8 mouse cellular contexts compared by ENCODE assay signal in genomic region chr5:114813525-114814181, GRCm38 (mm10). TPM values are rescaled to one million over a fixed set of nuclear protein-coding genes. Genes with fewer than 3 reads are reported as not detected.
A peak's percentile ranks its signal among the peaks of the same experiment; 100 is the strongest.
DNase-seq lines count a peak whose midpoint lies in the region; ATAC-seq and TF ChIP-seq lines count a peak whose summit lies in the region.

No protein-coding gene starts in this region.

- H3K27ac ChIP-seq in MEL (ENCODE audit: control insufficient read depth, low read depth, low read length) = peak overlapping the region; percentile 59

- H3K36me3 ChIP-seq in MEL (ENCODE audit: control insufficient read depth in 1 of 2, insufficient read depth in 2 of 2, low read length in 2 of 2) = no peaks in the 10 kb centered on the region; a peak in 1 of 4 replicates

- no peak for TF ChIP-seq CTCF in MEL (IDR thresholded peaks at IDR 0.05 in 2 of 3, conservative IDR thresholded peaks at IDR 0.05 in 1 of 3; ENCODE audit: control insufficient read depth in 1 of 3, insufficient read depth in 1 of 3, low read depth in 2 of 3, low read length in 3 of 3, poor library complexity in 1 of 3, severe bottlenecking in 1 of 3)

- TF ChIP-seq POLR2A in MEL (IDR thresholded peaks at IDR 0.05; ENCODE audit: control insufficient read depth in 1 of 2, insufficient read depth in 1 of 2, low read depth in 1 of 2, low read length in 2 of 2, poor library complexity in 1 of 2) = peak; percentile 62 to 80; a peak in 3 of 4 replicates

- peaks cover 13% of the 10 kb centered on the region for H3K79me2 ChIP-seq in MEL (ENCODE audit: control insufficient read depth, insufficient read depth, low read length, poor library complexity)

- peaks cover 0 to 5% of the 10 kb centered on the region in 2 experiments; a peak in 1 of 4 replicates for H3K4me1 ChIP-seq in MEL (ENCODE audit: control insufficient read depth in 1 of 2, insufficient read depth in 2 of 2, low read length in 2 of 2)

- no peak for TF ChIP-seq EP300 in MEL (IDR thresholded peaks at IDR 0.05; ENCODE audit: low read depth in 1 of 2, low read length in 2 of 2)

- peak; percentile 83 to 89 for ATAC-seq in hematopoietic stem cell, adult 5-6 weeks (replicated peaks in 1 of 2; ENCODE audit: insufficient read depth in 1 of 2, low FRiP score in 2 of 2, low TSS enrichment in 1 of 2, low read depth in 1 of 2, poor library complexity in 2 of 2, severe bottlenecking in 2 of 2)

- TF ChIP-seq RAD21 in MEL (IDR thresholded peaks at IDR 0.05; ENCODE audit: low read depth, low read length) = no peak

- no peaks in the 10 kb centered on the region for H3K9me3 ChIP-seq in MEL (replicated peaks; ENCODE audit: insufficient read depth, low read length)

- peak overlapping the region; percentile 70 to 82 for H3K4me3 ChIP-seq in MEL (ENCODE audit: control insufficient read depth in 1 of 2, insufficient read depth in 1 of 2, low read depth in 2 of 2, low read length in 2 of 2)

- H3K9ac ChIP-seq in MEL (ENCODE audit: control insufficient read depth, low read depth, low read length, poor library complexity, severe bottlenecking) = peak overlapping the region; percentile 71

- no peaks in the 10 kb centered on the region for H3K27me3 ChIP-seq in MEL (ENCODE audit: control insufficient read depth in 1 of 2, insufficient read depth in 2 of 2, low read length in 2 of 2)

- DNase-seq in MEL (ENCODE audit: low read depth, low spot score) = peak; percentile 87
- peak; percentile 88 for DNase-seq in cerebellum, adult 8-10 months
- peak; percentile 89 for DNase-seq in forelimb bud, embryonic 11.5 days (ENCODE audit: low read depth, low spot score)
- peak; percentile 90 to 91 for DNase-seq in layer of hippocampus, postnatal 14 days (ENCODE audit: low spot score in 2 of 2)
- DNase-seq in lung, postnatal 10 days = peak; percentile 91
- DNase-seq in ovary, postnatal 14 days (ENCODE audit: low spot score) = peak; percentile 81
- DNase-seq in thymus, postnatal 10 days (ENCODE audit: low spot score in 2 of 2) = peak; percentile 79 to 87

TF ChIP-seq in MEL, 35 proteins besides CTCF, POLR2A, EP300 and RAD21:
- TF ChIP-seq ZC3H11A (IDR thresholded peaks at IDR 0.05; ENCODE audit: low read depth, low read length) (no peak), USF1 (IDR thresholded peaks at IDR 0.05; ENCODE audit: low read depth, low read length) (no peak), HCFC1 (IDR thresholded peaks at IDR 0.05; ENCODE audit: low read depth, low read length) (peak; percentile 64), TBP (IDR thresholded peaks at IDR 0.05; ENCODE audit: low read depth, low read length) (0 out of 2 replicates have a peak, but pooled peaks have one; percentile 15), ZKSCAN1 (IDR thresholded peaks at IDR 0.05; ENCODE audit: low read depth, low read length) (no peak), MEF2A (IDR thresholded peaks at IDR 0.05; ENCODE audit: extremely low read depth, insufficient replicate concordance, low read depth, low read length, poor library complexity, severe bottlenecking) (no peak), NELFE (IDR thresholded peaks at IDR 0.05; ENCODE audit: low read depth, low read length) (peak; percentile 74), TAL1 (IDR thresholded peaks at IDR 0.05; ENCODE audit: low read length) (no peak), SIN3A (IDR thresholded peaks at IDR 0.05; ENCODE audit: low read length) (0 out of 2 replicates have a peak, but pooled peaks have one; percentile 9), MYB (IDR thresholded peaks at IDR 0.05; ENCODE audit: low read depth, low read length) (no peak), BHLHE40 (IDR thresholded peaks at IDR 0.05; ENCODE audit: borderline replicate concordance, low read depth, low read length) (no peak), CHD1 (IDR thresholded peaks at IDR 0.05; ENCODE audit: low read depth, low read length) (no peak), POLR2AphosphoS2 (IDR thresholded peaks at IDR 0.05; ENCODE audit: low read length) (no peak), RCOR1 (IDR thresholded peaks at IDR 0.05; ENCODE audit: low read depth, low read length) (no peak), MXI1 (IDR thresholded peaks at IDR 0.05; ENCODE audit: low read depth, low read length) (no peak; the same call in 1 of the 2 replicates), SMC3 (IDR thresholded peaks at IDR 0.05; ENCODE audit: low read depth, low read length) (no peak), ZMIZ1 (IDR thresholded peaks at IDR 0.05; ENCODE audit: low read depth, low read length) (no peak), E2F4 (IDR thresholded peaks at IDR 0.05; ENCODE audit: borderline replicate concordance, low read depth, low read length) (no peak), JUND (IDR thresholded peaks at IDR 0.05; ENCODE audit: low read depth, low read length) (no peak), ZNF384 (IDR thresholded peaks at IDR 0.05; ENCODE audit: low read depth, low read length) (no peak), NRF1 (IDR thresholded peaks at IDR 0.05; ENCODE audit: insufficient read depth, low read depth, low read length, poor library complexity, severe bottlenecking) (no peak), GATA1 (IDR thresholded peaks at IDR 0.05; ENCODE audit: low read depth, low read length) (no peak), CHD2 (IDR thresholded peaks at IDR 0.05; ENCODE audit: low read length) (no peak), ETS1 (IDR thresholded peaks at IDR 0.05; ENCODE audit: low read depth, low read length) (no peak), TCF12 (IDR thresholded peaks at IDR 0.05; ENCODE audit: low read depth, low read length) (no peak), POLR2AphosphoS5 (IDR thresholded peaks at IDR 0.05; ENCODE audit: borderline replicate concordance, low read depth, low read length) (no peak), USF2 (IDR thresholded peaks at IDR 0.05; ENCODE audit: borderline replicate concordance in 1 of 2, insufficient read depth in 1 of 2, low read depth in 1 of 2, low read length in 2 of 2) (no peak), KAT2A (conservative IDR thresholded peaks at IDR 0.05; ENCODE audit: low read depth, low read length) (no peak), GABPA (IDR thresholded peaks at IDR 0.05; ENCODE audit: low read depth, low read length) (no peak), MAFK (IDR thresholded peaks at IDR 0.05; ENCODE audit: borderline replicate concordance, low read depth, low read length) (no peak), MAZ (IDR thresholded peaks at IDR 0.05; ENCODE audit: low read depth, low read length) (no peak), MYC (IDR thresholded peaks at IDR 0.05; ENCODE audit: low read depth, low read length) (peak; percentile 79), MAX (IDR thresholded peaks at IDR 0.05; ENCODE audit: low read length) (no peak), UBTF (IDR thresholded peaks at IDR 0.05; ENCODE audit: borderline replicate concordance, insufficient read depth, low read depth, low read length) (no peak), ELF1 (IDR thresholded peaks at IDR 0.05; ENCODE audit: low read depth, low read length) (peak; percentile 86)

RNA-seq across cellular contexts. Expression of gene 1500011B03Rik, which starts 9.6 kb away (rescaled TPM):
- total RNA-seq in MEL (2012; rRNA removed) = 47.7 and 56.0 TPM in 2 replicates
- 10 to 100 TPM in 1 of 2 experiments, not detected in 1; 75.2 TPM for polyA plus RNA-seq in MEL (2012; ENCODE audit: insufficient read depth in 1 of 2, insufficient read length in 2 of 2, low read depth in 1 of 2, low replicate concordance in 2 of 2, missing spikeins in 1 of 2)
- 62.8 and 67.2 TPM in 2 replicates for total RNA-seq in hematopoietic stem cell, adult 5-6 weeks (2017)
- 100 to 1,000 TPM; 148 to 161 TPM for total RNA-seq in layer of hippocampus, postnatal 14 days (2021)

RNA-seq across cellular contexts. Expression of gene Git2, which starts 38.3 kb away (rescaled TPM):
- 24.0 and 29.1 TPM in 2 replicates for total RNA-seq in MEL (2012; rRNA removed)
- 10 to 100 TPM; 64.9 to 71.7 TPM for polyA plus RNA-seq in MEL (2012; ENCODE audit: insufficient read depth in 1 of 2, insufficient read length in 2 of 2, low read depth in 1 of 2, low replicate concordance in 2 of 2, missing spikeins in 1 of 2)
- 120 and 128 TPM in 2 replicates for total RNA-seq in hematopoietic stem cell, adult 5-6 weeks (2017)
- 10 to 100 TPM; 41.1 to 48.5 TPM for total RNA-seq in layer of hippocampus, postnatal 14 days (2021)

RNA-seq across cellular contexts. Expression of gene Ankrd13a, which starts 39.2 kb away (rescaled TPM):
- total RNA-seq in MEL (2012; rRNA removed) = 140 and 180 TPM in 2 replicates
- polyA plus RNA-seq in MEL (2012; ENCODE audit: insufficient read depth in 1 of 2, insufficient read length in 2 of 2, low read depth in 1 of 2, low replicate concordance in 2 of 2, missing spikeins in 1 of 2) = 100 to 1,000 TPM; 110 to 184 TPM
- total RNA-seq in hematopoietic stem cell, adult 5-6 weeks (2017) = 480 and 493 TPM in 2 replicates
- total RNA-seq in layer of hippocampus, postnatal 14 days (2021) = 10 to 100 TPM; 41.7 to 42.3 TPM

RNA-seq across cellular contexts. Expression of gene 4930519G04Rik, which starts 39.8 kb away (rescaled TPM):
- not detected in 2 replicates for total RNA-seq in MEL (2012; rRNA removed)
- not detected for polyA plus RNA-seq in MEL (2012; ENCODE audit: insufficient read depth in 1 of 2, insufficient read length in 2 of 2, low read depth in 1 of 2, low replicate concordance in 2 of 2, missing spikeins in 1 of 2)
- total RNA-seq in hematopoietic stem cell, adult 5-6 weeks (2017) = 0.65 TPM in 1 of 2 replicates, not detected in the other
- total RNA-seq in layer of hippocampus, postnatal 14 days (2021) = not detected

RNA-seq across cellular contexts. Expression of gene Gm9936, which starts 44.8 kb away (rescaled TPM):
- not detected in 2 replicates for total RNA-seq in MEL (2012; rRNA removed)
- polyA plus RNA-seq in MEL (2012; ENCODE audit: insufficient read depth in 1 of 2, insufficient read length in 2 of 2, low read depth in 1 of 2, low replicate concordance in 2 of 2, missing spikeins in 1 of 2) = not detected
- total RNA-seq in hematopoietic stem cell, adult 5-6 weeks (2017) = not detected in 2 replicates
- under 1 TPM; 0.88 to 0.97 TPM for total RNA-seq in layer of hippocampus, postnatal 14 days (2021)

Comparison
In these comparisons a context has a peak if more than half of its experiments do, and no peak if none do; other contexts are left out.
1. Peak in every context shown above with its lines: DNase-seq, ATAC-seq, H3K4me3 ChIP-seq and H3K27ac ChIP-seq.